Mouse (Mus musculus): ENCODE measurements around the gene Unc93a.
"Not testable (repeated sequence)": the region's sequence is repeated elsewhere in the genome, so short reads cannot be mapped to it uniquely, and the experiment has no call there.

The Unc93a gene

DNA sequence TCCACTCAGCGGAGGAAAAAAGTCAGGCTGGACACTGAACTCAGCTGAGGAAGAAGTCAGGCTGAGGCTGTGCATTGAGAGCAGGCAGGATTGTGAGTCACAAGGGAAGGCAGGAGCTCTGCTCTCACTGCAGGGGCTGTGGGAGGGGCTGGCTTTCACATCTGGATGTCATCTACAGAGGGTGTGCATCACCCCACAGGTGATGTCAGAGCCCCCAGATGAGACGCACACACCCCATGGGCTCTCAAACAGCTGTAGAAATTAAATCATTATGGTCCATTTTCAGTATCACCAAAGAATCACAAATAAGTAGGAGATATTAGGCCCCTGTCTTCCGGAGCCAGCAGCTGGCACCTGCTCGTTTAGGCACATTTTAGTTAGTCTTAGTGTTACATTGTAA, at the start of gene Unc93a:
TSS of gene Unc93a (minus strand) at position 101 of the 400 bp plus-strand sequence.
- DNase-seq (ENCODE audit: low read depth, low spot score), result not testable (repeated sequence)

DNA sequence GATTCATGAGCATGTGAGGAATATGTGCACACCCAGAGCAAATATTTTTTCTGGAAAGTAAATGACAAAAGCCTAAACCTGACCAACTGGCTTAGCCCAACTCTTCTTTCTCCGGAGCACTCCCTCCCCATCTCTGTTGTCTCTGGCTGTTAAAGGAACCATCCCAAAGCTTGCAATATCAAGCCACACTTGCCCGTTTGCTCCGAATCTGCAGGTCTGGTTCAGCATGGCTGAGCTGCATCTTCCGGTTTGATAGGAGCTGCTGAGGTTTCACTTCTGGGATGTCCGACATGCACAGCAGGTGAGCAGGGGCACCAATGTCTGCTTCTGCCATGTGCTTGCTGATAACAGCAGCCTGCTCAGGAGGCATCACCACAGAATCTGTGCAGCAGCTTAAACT, 48.9 kb upstream of the Unc93a start:
- not testable (repeated sequence) for DNase-seq (ENCODE audit: low read depth, low spot score)

DNA sequence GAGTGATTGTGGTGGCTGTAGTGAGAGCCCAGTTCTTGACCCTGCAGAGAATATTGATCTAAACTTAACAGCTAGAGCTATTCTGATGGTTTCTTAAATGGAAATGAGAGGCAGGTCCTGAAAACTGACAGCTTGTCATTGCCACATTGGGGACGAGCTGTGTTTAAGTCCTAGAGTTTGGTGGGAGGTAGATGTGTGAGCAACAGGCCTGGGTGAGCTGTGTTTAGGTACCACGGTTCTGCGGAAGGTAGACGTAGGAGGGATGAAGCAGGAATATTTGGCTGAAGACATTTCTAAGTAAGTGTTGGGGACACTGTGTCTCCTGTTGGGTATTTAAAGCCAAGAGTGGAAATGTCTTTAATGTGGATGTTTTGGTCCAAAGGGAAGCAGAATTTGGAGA, 47.4 kb upstream of the Unc93a start:
- not testable (repeated sequence) for DNase-seq (ENCODE audit: low read depth, low spot score)

DNA sequence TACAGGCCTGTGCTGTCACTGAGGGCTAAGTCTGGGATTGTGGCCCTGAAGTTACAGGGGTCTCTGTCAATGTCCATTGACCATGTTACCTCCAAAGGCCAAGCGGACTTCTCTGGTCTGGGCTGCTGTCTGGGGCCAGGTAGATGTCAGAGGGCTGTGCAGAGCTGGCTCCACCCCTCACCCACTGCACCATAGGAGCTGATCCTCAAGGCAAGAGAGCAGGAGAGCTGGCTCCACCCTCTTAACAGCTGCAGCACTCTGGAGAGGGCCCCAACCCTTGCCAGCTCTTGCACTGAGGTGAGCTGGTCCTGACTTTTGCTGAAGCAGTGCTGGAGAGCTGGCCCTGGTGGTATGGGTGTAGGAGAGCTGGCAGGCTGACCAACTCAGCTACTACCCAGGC, 46.2 kb upstream of the Unc93a start:
- DNase-seq (ENCODE audit: low read depth, low spot score), result not testable (repeated sequence)

DNA sequence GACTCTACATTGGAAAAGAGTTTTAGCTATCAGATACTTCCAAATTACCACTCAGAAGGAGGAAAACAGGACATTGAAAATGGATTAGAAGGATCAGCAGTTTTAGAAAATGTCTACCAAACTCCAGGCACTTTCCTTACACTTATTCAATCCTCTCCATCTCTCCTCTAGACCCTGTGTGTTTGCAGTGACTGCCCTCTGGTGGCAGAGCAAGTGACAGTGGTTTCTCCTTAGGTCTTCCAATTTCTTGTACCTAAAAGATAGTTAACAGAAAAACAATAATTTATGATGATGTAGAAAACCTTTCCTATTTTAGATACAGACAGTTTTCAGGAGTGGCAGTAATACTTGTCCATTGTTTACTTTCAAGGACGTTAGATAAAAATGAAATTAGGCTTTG, 44.0 kb upstream of the Unc93a start:
- not testable (repeated sequence) for DNase-seq (ENCODE audit: low read depth, low spot score)

DNA sequence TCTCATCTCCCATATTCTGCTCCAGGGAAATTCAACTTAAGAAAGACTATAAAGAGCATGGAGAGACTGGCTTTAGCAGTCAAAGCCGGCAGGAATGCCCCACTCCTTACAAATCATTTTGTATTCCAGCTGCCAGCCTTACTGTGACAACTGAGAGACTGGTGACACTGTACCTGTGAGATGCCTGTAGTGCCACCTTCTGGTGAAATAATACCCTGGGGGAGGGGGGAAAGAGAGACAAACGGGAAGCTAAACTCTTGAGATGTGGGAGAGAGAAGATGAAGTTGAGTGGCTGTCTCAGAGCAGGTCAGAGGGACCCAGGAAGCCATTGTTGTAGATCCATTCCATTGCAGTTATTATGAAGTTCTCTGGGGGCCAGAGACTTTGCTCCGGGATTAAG, 42.4 kb upstream of the Unc93a start:
- DNase-seq (ENCODE audit: low read depth, low spot score), result not testable (repeated sequence)

DNA sequence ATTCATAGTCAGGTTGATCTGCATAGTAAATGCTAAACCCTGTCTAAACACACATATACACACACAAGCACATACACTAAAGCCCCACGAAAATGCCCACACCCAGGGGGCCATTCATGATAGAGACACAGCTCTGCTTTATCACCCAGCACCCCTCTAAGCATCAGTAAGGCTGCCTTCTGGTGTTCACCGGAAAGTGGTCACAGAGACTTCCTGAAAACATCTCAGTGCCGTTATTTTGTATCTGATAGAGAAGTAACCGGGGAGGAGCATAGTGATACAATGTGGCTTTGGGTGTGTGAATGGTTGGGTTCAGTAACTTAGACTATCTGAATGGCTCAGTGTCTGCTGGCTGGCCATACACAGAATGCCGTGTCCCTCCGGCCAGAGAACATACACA, 42.0 kb upstream of the Unc93a start:
- DNase-seq (ENCODE audit: low read depth, low spot score), result not testable (repeated sequence)

DNA sequence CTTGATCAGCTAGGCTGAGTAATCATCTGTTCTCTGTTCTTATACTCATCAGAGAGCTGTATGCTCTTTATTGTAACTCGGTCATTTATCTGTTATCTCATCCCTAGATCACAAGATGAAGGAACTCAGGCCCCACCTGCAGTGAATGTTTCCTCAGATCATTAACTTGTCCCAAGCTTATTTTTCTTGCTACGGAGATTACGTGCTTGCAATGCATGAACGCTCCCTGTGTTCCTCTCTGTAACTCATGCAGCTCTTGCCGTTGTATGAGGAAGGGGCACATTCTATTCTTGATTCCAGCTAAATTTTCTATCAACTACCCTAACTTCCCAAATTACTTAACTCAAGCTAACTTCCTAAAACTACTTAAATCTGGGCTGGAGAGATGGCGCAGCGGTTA, 14.5 kb upstream of the Unc93a start:
- DNase-seq (ENCODE audit: low read depth, low spot score), result not testable (repeated sequence)

DNA sequence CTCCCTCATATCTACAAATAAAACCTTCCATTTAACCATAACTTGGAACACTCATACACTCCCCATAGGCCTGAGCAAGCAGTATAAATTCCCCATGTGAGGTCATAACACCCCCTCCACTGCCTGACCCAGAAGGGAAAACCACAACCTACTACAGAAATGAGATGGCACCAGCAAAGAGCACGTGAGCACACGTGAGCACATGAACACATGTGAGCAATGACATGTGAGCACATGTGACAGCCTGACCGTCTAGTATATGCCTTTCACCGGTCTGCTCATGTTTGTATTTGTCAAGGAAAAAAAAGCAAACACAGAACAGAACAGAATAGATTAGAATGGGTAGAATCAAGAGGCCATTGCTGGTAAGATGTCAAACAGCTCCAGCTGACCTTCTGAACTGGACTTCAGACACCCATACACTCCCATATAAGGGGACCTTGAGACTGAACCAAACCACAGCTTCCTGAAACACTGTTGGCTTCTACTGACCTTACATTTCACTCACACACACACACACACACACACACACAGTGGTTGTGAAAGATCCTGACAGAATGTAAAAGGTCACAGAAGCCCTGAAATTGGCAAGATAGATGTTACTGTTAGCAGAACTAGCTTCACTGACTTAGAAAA, 13.1 kb upstream of the Unc93a start:
- DNase-seq (ENCODE audit: low read depth, low spot score), result not testable (repeated sequence)

DNA sequence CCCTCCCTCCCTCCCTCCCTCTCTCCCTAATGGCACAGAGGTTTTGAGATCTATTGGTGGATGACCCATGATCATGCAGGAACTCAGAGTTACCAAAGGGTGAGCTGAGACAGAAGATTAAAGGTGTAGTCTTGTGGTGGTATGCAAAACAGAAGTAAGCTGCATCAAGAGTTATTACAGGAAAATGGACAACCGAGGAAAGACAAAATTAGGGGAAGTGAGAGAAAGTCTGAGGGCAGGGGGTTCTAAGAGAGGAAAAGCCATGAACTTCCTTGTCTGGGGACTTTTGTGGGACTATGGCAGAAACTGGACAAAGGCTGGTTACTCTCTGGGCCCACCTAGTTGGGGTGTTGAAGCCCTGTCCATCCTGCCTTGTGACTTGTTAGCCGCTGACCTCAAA, 11.1 kb upstream of the Unc93a start:
- not testable (repeated sequence) for DNase-seq (ENCODE audit: low read depth, low spot score)

DNA sequence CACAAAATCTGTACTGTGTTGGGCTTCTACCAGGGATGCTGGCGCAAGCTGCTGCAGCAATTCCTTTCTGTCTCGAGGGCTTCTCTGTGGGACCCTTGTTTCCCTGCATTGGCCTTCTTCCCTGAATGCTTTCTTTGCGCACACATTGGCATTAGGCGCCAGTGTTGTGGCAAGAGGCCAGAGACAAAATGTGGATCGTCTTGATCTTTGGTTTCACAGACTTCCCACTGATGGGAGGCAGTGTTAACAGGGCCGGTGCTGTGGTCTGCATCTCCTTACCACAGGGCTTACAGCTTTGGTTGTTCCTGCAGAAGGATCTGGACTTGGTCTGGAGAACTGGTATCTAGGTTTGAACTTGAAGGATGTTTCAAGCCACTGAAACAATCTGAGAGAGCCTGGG, 3.7 kb upstream of the Unc93a start:
- DNase-seq (ENCODE audit: low read depth, low spot score), result not testable (repeated sequence)

DNA sequence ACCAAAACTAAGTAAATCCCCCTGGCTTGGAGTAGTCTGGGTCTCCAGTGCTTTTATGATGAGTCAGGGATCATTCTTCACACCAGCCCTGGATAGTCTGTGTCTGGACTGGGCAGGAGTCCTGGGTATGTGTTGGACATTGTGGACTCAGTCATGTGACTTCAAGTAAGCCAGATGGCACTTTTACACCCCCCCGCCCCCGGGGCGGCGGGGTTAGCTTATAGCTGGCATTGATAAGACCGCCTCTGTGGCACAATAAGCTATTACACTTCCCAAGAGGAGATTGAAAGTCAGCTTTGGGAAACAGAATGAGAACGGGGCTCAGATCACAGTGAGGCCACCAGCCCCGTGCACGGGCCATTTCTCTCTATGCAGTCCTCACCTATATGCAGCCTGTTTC, 742 bp upstream of the Unc93a start:
- DNase-seq (ENCODE audit: low read depth, low spot score), result not testable (repeated sequence)

DNA sequence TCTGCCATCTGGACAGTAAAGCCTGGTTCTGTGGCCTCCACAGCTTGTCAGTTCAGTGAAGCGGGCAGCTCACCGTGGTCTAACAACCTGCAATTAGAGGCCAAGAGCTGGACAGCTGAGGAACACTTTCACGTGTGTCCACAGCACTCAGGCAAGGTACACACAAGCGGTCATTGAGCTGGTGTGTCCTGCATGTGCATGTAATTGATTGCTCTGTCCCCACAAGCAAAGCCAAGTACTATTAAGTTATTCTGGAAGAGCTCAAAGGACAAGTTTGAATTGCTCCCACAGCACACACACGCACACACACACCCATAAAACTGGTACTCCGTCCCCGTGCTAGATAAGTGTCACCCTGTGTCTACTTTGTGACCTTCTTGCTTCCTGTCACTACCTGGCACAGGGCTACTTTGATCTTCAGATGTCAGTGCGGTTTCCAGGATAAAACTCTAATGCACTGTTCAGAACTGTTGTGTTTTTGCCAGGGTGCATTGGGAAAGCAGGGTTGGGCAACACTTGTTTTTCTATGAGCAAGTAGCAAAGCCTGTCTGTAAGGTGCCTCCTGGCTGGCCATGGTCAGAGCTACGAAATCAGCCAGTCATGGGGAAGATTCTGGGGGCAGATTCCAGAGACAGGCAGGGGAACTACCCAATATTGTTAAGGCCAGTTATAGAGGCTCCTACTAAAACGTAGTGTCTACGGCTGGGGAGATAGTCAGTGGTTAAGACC, 1.7 kb downstream of the Unc93a start:
- DNase-seq (ENCODE audit: low read depth, low spot score), result not testable (repeated sequence)

DNA sequence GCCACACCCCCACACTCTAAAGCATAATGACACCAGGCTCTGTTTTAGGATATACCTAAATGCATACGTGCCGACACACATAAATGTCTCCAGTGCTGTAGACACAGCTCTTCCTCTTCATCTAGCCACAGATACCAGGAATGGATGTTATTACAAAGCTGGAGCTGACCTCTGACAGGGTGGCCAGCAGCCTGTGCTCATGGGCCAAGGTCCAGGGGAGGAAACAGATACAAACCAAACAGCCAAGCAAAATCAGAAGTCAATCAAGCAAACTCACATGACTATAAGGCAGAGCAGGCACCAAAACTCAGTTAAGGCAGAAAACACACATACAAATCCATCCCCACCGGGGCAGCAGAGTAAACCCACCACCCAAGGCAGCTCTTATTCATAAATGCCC, 2.3 kb downstream of the Unc93a start:
- DNase-seq (ENCODE audit: low read depth, low spot score), result not testable (repeated sequence)

DNA sequence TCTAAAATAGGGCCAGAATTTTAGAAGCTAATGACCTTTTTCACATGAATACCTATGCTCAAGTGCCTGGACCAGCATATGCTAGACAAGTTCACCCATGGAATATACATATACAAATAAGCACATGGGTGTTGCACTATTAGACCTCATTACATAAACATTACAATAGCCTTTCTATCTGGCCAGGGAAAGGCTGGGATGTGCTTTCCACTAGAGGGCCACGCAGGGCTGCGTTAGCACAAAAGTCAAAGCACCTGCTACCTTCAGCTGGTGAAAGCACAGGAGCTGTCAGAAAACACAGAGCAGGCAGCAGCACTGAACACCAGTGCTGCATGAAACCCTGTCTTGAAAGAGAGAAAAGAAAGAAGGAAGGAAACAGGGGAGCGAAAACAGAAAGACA, 7.4 kb downstream of the Unc93a start:
- not testable (repeated sequence) for DNase-seq (ENCODE audit: low read depth, low spot score)

DNA sequence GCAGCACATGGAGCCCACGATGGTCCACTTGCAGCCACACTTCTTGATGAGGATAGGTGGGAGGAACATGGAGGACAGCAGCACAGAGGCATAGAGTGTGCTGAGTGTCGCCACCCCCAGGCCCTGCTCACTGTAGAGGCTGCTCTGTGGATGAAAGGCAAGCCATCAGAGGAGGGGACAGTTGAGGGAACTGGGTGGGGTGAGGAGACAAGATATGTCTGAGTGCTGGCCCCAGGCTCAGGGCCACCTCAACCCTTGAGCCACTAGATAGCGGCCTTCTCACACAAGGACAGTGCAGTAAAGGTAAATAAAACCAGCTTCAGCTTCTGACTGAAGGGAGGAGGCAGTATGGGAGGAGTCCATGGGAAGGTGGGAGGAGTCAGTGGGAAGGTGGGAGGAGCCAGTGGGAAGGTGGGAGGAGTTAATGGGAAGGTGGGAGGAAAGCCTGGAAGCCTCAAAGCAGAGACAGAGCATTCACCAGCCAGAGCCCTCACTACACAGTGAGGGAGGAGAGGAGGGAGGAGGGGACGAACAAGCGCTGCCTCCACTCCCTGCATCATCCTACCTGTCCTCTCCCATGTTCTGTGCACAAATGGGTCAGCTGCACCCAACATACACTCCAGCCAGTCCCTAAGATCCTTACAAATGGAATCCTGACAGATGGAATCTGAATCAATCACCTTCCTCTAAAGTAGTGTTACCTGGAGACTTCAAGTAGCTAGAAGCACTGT, 8.1 kb downstream of the Unc93a start:
- DNase-seq (ENCODE audit: low read depth, low spot score), result not testable (repeated sequence)

DNA sequence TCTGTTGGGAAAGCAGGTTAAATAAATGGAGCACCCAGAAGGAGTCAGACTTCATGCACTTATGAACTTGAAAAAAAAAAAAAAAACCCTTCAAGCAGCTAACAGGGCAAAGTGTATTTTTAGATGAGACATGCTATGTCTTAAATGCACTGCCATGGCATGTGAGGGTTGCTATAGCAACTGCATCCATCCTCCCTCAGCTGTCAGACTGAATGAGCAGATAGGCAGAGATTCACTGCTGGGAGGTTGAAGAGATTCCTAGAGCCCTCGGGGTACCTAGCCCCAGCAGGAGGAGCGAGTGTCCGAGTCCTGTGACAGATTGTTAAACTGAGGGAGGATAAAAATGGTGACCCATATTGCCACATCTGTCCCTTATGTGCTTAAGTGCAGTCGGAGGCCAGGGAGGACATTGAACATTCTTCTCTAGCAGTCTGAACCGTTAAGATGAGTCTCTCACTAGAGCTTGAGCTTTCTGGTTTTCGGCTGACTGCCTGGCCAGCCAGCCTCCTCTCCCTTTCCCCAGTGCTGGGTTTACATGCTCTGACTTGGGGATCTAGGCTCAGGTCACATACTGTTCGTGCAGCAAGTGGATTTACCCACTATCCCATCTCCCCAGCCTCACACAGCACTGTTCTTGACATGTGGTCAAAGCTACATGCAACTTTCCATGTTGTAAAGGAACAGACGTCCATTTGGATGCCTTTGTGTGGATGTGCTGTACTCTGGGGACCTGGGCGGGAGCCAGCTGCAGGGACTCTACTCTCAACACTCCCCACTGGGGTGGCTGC, 18.9 kb downstream of the Unc93a start:
- not testable (repeated sequence) for DNase-seq (ENCODE audit: low read depth, low spot score)

DNA sequence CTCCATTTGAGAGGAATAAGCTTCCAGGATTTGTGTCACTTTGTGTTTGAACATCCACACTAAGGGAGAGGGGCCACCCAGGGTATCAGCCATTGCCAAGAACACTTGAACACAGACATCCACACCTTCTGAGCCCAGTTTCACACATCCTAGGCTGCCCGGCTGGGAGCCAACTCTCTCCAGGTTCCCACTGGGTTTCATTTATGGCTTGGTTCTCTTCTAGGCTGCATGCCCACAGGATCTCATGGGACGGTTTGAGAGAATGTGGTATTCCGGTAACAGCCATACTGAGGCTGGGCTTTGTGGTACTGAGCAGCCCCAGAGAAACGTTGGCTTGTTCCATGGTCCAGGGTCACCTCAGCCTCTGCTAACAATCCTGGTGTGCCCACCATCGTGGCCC, 25.0 kb downstream of the Unc93a start:
- DNase-seq (ENCODE audit: low read depth, low spot score), result not testable (repeated sequence)

DNA sequence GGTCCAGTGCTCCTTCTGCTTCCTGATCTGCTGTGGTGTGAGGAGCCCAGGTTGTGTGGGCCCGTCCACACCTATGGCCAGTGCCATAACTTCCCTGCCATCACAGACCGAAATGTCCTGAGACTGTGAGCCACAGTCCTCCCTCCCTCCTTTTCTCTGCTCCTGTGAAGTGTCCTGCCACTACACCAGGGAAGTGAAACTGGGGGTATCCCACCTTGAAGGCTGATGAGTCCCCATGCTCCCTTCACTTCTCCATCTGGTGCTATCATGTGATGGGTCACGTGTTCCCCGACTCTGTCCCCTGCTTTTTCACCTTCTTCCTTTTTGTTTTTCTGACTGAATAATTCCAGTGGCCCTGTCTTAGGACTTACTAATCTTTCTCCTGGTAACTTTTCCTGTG, 38.6 kb downstream of the Unc93a start:
- DNase-seq (ENCODE audit: low read depth, low spot score), result not testable (repeated sequence)

DNA sequence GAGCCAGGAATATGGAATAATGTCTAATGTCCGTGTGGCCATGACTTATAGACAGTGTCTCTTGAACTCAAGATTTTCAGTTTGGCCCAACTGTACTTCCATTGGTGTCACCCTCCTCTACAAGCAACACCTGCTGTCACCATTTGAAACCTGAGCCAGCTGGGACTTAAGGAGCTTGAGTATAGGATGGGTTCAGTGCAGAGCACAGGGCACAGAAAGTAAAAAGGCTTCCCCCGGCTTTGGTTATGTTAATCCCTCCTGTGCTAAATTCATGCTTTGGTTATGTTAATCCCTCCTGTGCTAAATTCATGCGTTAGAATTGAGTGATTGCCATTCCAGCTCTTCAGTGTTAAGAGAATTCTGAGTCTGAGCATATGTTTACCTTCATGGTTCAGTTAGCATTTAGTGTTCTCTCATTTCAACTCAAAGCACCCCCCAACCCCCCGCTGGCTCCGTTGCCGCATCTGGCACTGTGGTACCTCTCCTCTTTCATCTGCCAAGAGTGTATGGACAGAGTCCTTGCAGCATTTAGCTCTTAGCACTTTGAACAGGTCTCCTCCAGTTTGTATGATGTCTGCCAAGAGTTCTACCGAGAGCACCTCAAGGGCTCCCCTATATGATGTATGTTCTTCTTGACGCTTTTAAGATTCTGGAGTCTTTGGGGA, 39.4 kb downstream of the Unc93a start:
- not testable (repeated sequence) for DNase-seq (ENCODE audit: low read depth, low spot score)

DNA sequence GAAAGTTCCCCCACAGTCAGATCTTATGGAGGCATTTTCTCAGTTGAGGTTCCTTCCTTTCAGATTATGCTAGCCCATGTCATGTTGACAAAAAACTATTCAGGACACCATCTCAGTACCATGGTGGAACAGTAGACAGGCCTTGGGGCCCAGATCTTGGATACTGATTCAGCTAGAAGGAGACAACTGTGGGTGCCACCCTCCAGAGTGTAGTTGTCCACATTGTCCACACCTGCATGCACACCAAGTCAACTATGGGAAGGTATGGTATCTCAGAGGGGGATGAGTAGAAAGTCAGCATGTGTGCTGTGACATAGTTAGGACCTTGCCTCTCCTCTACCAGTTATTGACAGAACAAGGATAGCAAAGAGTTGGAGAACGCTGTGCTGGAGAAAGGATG, 40.1 kb downstream of the Unc93a start:
- not testable (repeated sequence) for DNase-seq (ENCODE audit: low read depth, low spot score)
